Mouse (Mus musculus) heart, adult 2 months (tissue): ENCODE measurements around the gene Nhej1. TPM values are rescaled to one million over a fixed set of nuclear protein-coding genes. Genes with fewer than 3 reads are reported as not detected.

Source experiments
- DNase-seq, 2 experiments: peaks; one replicate each; pipeline ENCODE4 v3.0.0; 2021
- H3K27ac ChIP-seq: fragments of 200-600 bp; 2 replicates; pipeline ENCODE4 v1.8.1; 2022
- H3K27me3 ChIP-seq: fragments of 200-500 bp; 2 replicates; pipeline ENCODE4 v1.6.1; 2012; ENCODE audit warnings: mild to moderate bottlenecking, low read length, inconsistent platforms, mixed read lengths; ENCODE audit not compliant: control insufficient read depth, insufficient read depth
- H3K36me3 ChIP-seq: fragments of 200-500 bp; 2 replicates; pipeline ENCODE4 v1.6.1; 2012; ENCODE audit warnings: low read length, inconsistent platforms; ENCODE audit not compliant: control insufficient read depth, insufficient read depth
- H3K4me1 ChIP-seq: fragments of 200-500 bp; 2 replicates; pipeline ENCODE4 v1.6.1; 2011; ENCODE audit warnings: low read length; ENCODE audit not compliant: control insufficient read depth, insufficient read depth
- H3K4me3 ChIP-seq: fragments of 200-600 bp; 2 replicates; pipeline ENCODE4 v1.8.1; 2022
- H3K79me2 ChIP-seq: fragments of 200-500 bp; replicated peaks from 2 replicates; pipeline ENCODE4 v1.6.1; 2012; ENCODE audit warnings: mild to moderate bottlenecking, inconsistent platforms, low read length, moderate library complexity, mixed read lengths; ENCODE audit not compliant: control insufficient read depth, insufficient read depth
- H3K9ac ChIP-seq: fragments of 200-500 bp; 2 replicates; pipeline ENCODE4 v1.6.1; 2012; ENCODE audit warnings: low read depth, mild to moderate bottlenecking, control low read depth, inconsistent platforms, low read length, mixed read lengths
- CTCF ChIP-seq: fragments of 200-600 bp; IDR thresholded peaks from 2 replicates; pipeline ENCODE4 v1.8.1; 2022; ENCODE audit warnings: antibody characterized with exemption, mild to moderate bottlenecking, moderate library complexity
- EP300 ChIP-seq: fragments of 200-500 bp; IDR thresholded peaks from 2 replicates; pipeline ENCODE4 v1.6.1; 2011; ENCODE audit warnings: low read depth, low read length, control low read depth; ENCODE audit not compliant: insufficient read depth
- POLR2A ChIP-seq: fragments of 200-500 bp; IDR thresholded peaks from 2 replicates; pipeline ENCODE4 v1.6.1; 2011; ENCODE audit warnings: mild to moderate bottlenecking, low read depth, low read length, control low read depth; ENCODE audit not compliant: insufficient read depth
- WGBS: fragments of 180-500 bp; shearing (Covaris S2); methylation state at CpG from one replicate; pipeline ENCODE4 v1.1.7; 2018; 5-methylcytosine and 5-hydroxymethylcytosine counted together
- intact Hi-C: fragments of 180-260 bp; cut with DNase I; formaldehyde crosslinking; loops from one replicate; pipeline ENCODE4 v1.15.1; 2025
- polyA plus RNA-seq: library from polyadenylated mRNA; depleted of rRNA; stranded (reverse); fragments of >200 nt; gene quantifications from 2 replicates; pipeline ENCODE4 v1.2.3, GENCODE M21; 2012
- total RNA-seq, 2 experiments: library from RNA; stranded (reverse); gene quantifications; 2 replicates each; pipeline ENCODE4 v1.2.3; 2021

Gene Nhej1
- total and polyA plus RNA-seq, 3 experiments, result 3.6 to 4.7 (median 4.0) TPM

DNA sequence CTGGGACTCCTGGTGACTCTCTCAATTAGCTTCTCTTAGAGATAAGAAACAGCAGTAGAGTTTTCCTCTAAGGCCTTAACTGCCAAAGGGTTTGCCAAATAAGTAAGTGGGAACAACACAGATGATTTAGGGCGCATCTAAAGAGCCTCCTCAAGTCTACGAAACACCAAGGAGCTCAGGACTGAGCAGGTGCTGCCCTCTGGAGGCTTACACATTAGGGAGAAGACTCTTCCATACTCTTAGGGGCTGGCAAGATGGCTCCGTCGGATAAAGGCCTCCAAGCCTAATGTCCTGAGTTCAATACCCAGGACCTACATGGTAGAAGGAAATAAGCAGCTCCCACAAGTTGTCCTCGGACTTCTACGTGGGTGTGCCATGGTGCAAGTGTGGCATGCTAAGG lies 151.4 kb downstream of the Nhej1 start:
- H3K4me3 ChIP-seq, result no peak overlapping the region
- no peaks in the 10 kb centered on the region for H3K36me3 ChIP-seq
- DNase-seq, result no peak
- WGBS, result 82% methylated on average over 6 of the region's 6 CpGs
- H3K27ac ChIP-seq, result no peak overlapping the region
- H3K4me1 ChIP-seq, result no peaks in the 10 kb centered on the region
- TF ChIP-seq CTCF, result 0 out of 2 replicates have a peak, but pooled peaks have one; percentile 4
- no peak for TF ChIP-seq POLR2A
- no peak for TF ChIP-seq EP300
- intact Hi-C loops, result no loop called here
- no peaks in the 10 kb centered on the region for H3K27me3 ChIP-seq
- no peak overlapping the region for H3K9ac ChIP-seq
- H3K79me2 ChIP-seq, result no peaks in the 10 kb centered on the region

DNA sequence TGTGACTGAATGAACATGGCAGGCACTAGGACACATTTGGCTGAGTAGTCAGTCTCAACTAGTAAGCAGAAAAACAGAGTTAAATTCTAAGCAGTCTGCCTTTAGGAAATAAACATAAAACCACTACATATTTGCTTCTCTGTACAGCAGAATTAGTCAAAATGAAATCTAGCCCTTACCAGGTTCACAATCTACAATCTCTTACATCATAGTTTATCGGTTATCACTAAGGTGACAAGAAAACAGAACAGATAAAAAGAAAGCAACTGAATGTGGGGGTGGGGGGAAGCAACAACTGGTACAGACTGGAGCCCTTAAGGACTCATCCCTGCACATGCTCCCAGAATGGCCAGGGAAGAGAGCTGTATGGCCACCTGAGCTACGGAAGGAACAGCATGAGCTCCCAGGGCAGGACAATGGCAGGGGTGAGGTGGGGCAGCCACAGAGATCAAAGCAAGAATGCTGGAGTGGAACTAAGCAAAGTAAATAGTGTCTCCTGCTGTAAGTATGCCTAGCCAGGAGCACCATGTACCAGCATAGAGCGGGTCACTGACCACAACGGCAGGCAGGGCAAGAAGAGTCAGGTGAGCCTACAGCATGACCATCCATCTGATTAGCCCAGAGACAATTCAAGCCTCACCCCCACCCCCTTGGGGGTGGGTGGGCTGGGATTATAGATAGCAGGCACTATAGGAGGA lies 153.5 kb downstream of the Nhej1 start:
- H3K9ac ChIP-seq, result no peak overlapping the region
- H3K36me3 ChIP-seq, result no peaks in the 10 kb centered on the region
- no peak overlapping the region for H3K27ac ChIP-seq
- no peaks in the 10 kb centered on the region for H3K27me3 ChIP-seq
- H3K79me2 ChIP-seq, result no peaks in the 10 kb centered on the region
- TF ChIP-seq CTCF (no peak), POLR2A (no peak), EP300 (no peak)
- intact Hi-C loops, result no loop called here
- H3K4me3 ChIP-seq, result no peak overlapping the region
- DNase-seq, result no peak
- WGBS, result 84% methylated on average over 4 of the region's 4 CpGs
- H3K4me1 ChIP-seq, result no peaks in the 10 kb centered on the region

DNA sequence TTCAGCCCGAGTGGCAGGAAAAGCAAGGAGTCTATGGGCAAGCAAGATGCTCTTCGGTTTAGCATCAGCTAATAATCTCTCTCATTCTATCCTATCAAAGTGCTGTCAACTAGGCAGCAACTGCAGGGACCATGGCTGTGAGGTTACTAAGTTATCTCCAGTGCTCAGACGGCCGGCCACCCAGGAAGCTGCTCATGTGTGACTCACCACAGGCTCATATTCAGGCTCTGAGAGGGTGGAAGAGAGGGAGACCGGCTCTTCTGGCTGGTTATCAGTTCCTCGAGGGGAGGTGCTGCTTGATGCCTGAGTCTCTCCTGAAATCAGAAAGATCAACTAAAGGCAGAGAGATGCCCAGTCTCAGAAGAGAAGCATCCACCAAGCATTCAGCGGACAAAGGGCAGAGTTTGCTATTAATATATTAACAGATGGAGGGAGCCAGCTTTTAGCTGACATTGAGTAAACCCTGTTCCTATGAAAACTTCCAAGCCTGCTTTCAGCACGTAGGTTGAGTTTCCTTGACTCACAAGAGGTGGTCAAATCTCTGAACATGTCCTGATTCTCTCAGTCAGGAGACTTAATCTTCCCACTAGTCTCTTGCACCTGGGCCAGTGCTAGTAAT lies 156.9 kb downstream of the Nhej1 start:
- H3K36me3 ChIP-seq, result no peaks in the 10 kb centered on the region
- no peaks in the 10 kb centered on the region for H3K79me2 ChIP-seq
- WGBS, result 60% methylated on average over 8 of the region's 8 CpGs
- H3K9ac ChIP-seq, result no peak overlapping the region
- intact Hi-C loops, result no loop called here
- no peak overlapping the region for H3K4me3 ChIP-seq
- no peak overlapping the region for H3K27ac ChIP-seq
- no peak for DNase-seq
- no peaks in the 10 kb centered on the region for H3K4me1 ChIP-seq
- no peak for TF ChIP-seq EP300
- no peak for TF ChIP-seq CTCF
- no peak for TF ChIP-seq POLR2A
- H3K27me3 ChIP-seq, result no peaks in the 10 kb centered on the region

DNA sequence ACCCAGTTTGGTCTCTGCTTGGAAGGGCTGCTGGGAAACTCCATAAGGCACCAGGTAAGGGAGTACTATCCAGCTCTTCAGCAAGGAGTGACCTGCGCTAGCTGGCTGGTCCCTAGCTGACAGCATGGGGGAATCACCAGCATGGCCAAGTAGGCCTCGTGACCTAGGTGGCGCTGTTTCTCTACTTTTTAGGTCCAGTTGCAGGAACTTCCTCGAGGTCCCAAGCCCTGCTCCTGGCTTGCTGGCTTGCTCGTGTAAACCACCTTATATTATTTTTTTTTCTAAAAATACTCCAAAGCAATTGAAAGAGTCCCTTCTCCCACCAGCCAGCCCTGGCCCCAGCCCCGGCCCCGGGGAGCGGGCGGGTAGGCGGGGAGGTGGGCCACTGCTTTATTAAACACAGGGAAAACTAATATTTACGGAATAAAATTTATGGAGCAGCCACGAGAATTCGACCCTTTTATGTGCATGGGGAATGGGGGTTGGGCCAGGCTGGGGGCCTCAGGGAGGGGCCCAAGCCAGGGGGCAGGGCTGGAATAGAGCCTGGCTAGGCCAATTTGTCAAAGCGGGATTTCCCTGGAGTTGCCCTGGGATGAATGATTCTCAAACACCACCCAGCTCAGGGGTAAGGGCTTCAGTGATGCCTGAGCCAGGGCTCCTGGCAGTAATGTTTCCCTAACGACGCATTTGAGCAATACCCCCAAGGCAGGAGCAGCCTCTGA lies 160.3 kb downstream of the Nhej1 start:
- Histone ChIP-seq H3K4me1 (no peaks in the 10 kb centered on the region), H3K79me2 (no peaks in the 10 kb centered on the region), H3K36me3 (no peaks in the 10 kb centered on the region), H3K4me3 (no peak overlapping the region), H3K27ac (no peak overlapping the region), H3K27me3 (0 out of 2 replicates have a peak, but pooled peaks cover 1% of the 10 kb centered on the region), H3K9ac (no peak overlapping the region)
- TF ChIP-seq CTCF (peak; percentile 83), EP300 (peak; percentile 43; the same call in 1 of the 2 replicates), POLR2A (no peak)
- WGBS, result 26% methylated on average over 16 of the region's 16 CpGs
- DNase-seq, result peak; percentile 67 to 72
- intact Hi-C loops, result loop anchor here (2.0 kb wide), 1 partner anchor 52 kb away; no protein-coding TSS in a partner anchor

- no peak for TF ChIP-seq EP300
- no peak for TF ChIP-seq POLR2A
- TF ChIP-seq CTCF, result no peak
- intact Hi-C loops, result no loop called here
- DNase-seq, result no peak
- H3K4me3 ChIP-seq, result no peak overlapping the region
- no peaks in the 10 kb centered on the region for H3K4me1 ChIP-seq
- H3K27ac ChIP-seq, result no peak overlapping the region
- H3K9ac ChIP-seq, result no peak overlapping the region
- 90% methylated on average over 5 of the region's 5 CpGs for WGBS
- H3K79me2 ChIP-seq, result no peaks in the 10 kb centered on the region
- H3K36me3 ChIP-seq, result no peaks in the 10 kb centered on the region
- H3K27me3 ChIP-seq, result 0 out of 2 replicates have a peak, but pooled peaks cover 1% of the 10 kb centered on the region
These were observed 162.2 kb downstream of the Nhej1 start for GRCm38 (mm10) chr1:74962853-74963227.
